In genomic region chr7:34438903-34439302, GRCm38 (mm10) we compare ENCODE assay signal across 8 mouse cellular contexts. TPM values are rescaled to one million over a fixed set of nuclear protein-coding genes. Genes with fewer than 3 reads are reported as not detected.
DNase-seq lines count a peak whose midpoint lies in the region; ATAC-seq and TF ChIP-seq lines count a peak whose summit lies in the region.

No protein-coding gene starts in this region.

- TF ChIP-seq CTCF in intestine, postnatal 0 days (IDR thresholded peaks at IDR 0.05; ENCODE audit: low read depth): peak; percentile 64

- no peak for ATAC-seq in intestine, postnatal 0 days
- ATAC-seq in intestine, embryonic 16.5 days: no peak

- no peak overlapping the region for H3K4me2 ChIP-seq in intestine, postnatal 0 days (replicated peaks; ENCODE audit: low read depth)
- no peak overlapping the region for H3K4me2 ChIP-seq in intestine, embryonic 16.5 days (ENCODE audit: low read depth, low read length)

- DNase-seq in adrenal gland, adult 2 months: peak; percentile 4
- no peak for DNase-seq in adrenal gland, postnatal 36 days
- DNase-seq in right cerebral cortex, adult 2 months (ENCODE audit: low spot score in 2 of 2): peak; percentile 5 to 16
- DNase-seq in right cerebral cortex, postnatal 14 days: no peak
- DNase-seq in thymus, postnatal 4 days: no peak
- no peak for DNase-seq in thymus, postnatal 0 days (ENCODE audit: low spot score)

- H3K4me1 ChIP-seq in intestine, postnatal 0 days (replicated peaks; ENCODE audit: control insufficient read depth, insufficient read depth, low read length): no peaks in the 10 kb centered on the region
- H3K4me1 ChIP-seq in intestine, embryonic 16.5 days (ENCODE audit: control insufficient read depth, insufficient read depth, low read length): no peaks in the 10 kb centered on the region

- 38% methylated on average over 6 of the region's 6 CpGs for WGBS in intestine, postnatal 0 days
- 40% methylated on average over 6 of the region's 6 CpGs for WGBS in intestine, embryonic 16.5 days

- no peaks in the 10 kb centered on the region for H3K27me3 ChIP-seq in intestine, postnatal 0 days (replicated peaks; ENCODE audit: control insufficient read depth, insufficient read depth, low read length)
- no peaks in the 10 kb centered on the region for H3K27me3 ChIP-seq in intestine, embryonic 16.5 days (replicated peaks; ENCODE audit: control insufficient read depth, insufficient read depth, low read length)

- H3K36me3 ChIP-seq in intestine, postnatal 0 days (ENCODE audit: control insufficient read depth, insufficient read depth): no peaks in the 10 kb centered on the region
- H3K36me3 ChIP-seq in intestine, embryonic 16.5 days (ENCODE audit: control insufficient read depth, insufficient read depth, low read length): no peaks in the 10 kb centered on the region

- H3K4me3 ChIP-seq in intestine, postnatal 0 days (ENCODE audit: low read depth, low read length): no peak overlapping the region
- no peak overlapping the region for H3K4me3 ChIP-seq in intestine, embryonic 16.5 days (ENCODE audit: low read length)

- no peak overlapping the region for H3K9ac ChIP-seq in intestine, postnatal 0 days (ENCODE audit: low read depth, low read length)
- no peak overlapping the region for H3K9ac ChIP-seq in intestine, embryonic 16.5 days (ENCODE audit: low read depth, low read length)

- H3K9me3 ChIP-seq in intestine, postnatal 0 days (ENCODE audit: control insufficient read depth): no peaks in the 10 kb centered on the region
- no peaks in the 10 kb centered on the region for H3K9me3 ChIP-seq in intestine, embryonic 16.5 days (ENCODE audit: control insufficient read depth, low read length)

- H3K27ac ChIP-seq in intestine, postnatal 0 days (ENCODE audit: low read depth, low read length): no peak overlapping the region
- no peak overlapping the region for H3K27ac ChIP-seq in intestine, embryonic 16.5 days (ENCODE audit: low read length)

RNA-seq across cellular contexts. Expression of gene Lsm14a, which starts 45.8 kb away (rescaled TPM):
- 100 to 1,000 TPM; 104 to 134 TPM for total RNA-seq in adrenal gland, adult 2 months (2021)
- 17.9 and 23.5 TPM in 2 replicates for polyA plus RNA-seq in adrenal gland, adult 2 months (2012; rRNA removed)
- 100 to 1,000 TPM; 105 to 121 TPM for total RNA-seq in adrenal gland, postnatal 36 days (2021)
- 46.7 and 47.1 TPM in 2 replicates for polyA plus RNA-seq in intestine, postnatal 0 days (2015; fragmentation: Nextera tagmentation; extraction: Ambion mirVana)
- polyA plus RNA-seq in intestine, embryonic 16.5 days (2015; fragmentation: Nextera tagmentation; extraction: Ambion mirVana): 65.1 and 66.2 TPM in 2 replicates
- 93.7 and 109 TPM in 2 replicates for polyA plus RNA-seq in thymus, postnatal 0 days (2015; fragmentation: Nextera tagmentation; extraction: Ambion mirVana)

Comparison
In these comparisons a context has a peak if more than half of its experiments do, and no peak if none do; other contexts are left out.
1. DNase-seq: peak in adrenal gland, adult 2 months (single experiment) and right cerebral cortex, adult 2 months (2 of 2); none in adrenal gland, postnatal 36 days (0 of 2), right cerebral cortex, postnatal 14 days (single experiment), thymus, postnatal 4 days (single experiment) and thymus, postnatal 0 days (single experiment).